Mouse (Mus musculus): Measurements from ENCODE around the gene Plcd3.

DNA sequence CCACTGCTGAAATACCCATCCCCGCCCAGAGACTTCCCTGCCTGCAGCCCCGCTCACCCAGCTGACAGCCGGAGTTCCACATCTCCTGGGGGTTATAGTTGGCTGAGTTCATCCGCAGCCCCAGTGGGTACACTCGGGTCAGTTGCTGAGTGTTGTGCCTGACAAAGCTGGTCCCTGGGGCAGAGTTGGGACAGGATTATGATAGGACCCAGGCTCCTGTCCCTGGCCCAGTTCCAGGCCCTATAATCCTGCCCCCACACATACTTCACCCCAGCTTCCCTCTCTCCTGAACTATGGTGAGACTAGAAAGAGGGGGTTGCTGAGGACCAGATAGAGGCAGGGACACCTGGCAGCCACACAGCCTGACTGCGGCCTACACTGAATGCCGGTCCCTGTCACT is 27.8 kb downstream of the Plcd3 start:
- TF ChIP-seq POLR2A (IDR thresholded peaks at IDR 0.05; ENCODE audit: extremely low read depth, insufficient read depth, low read length) (no peak), CTCF (IDR thresholded peaks at IDR 0.05; ENCODE audit: low read depth, low read length) (no peak)
